Mouse (Mus musculus): ENCODE measurements around the gene Tnni2. TPM values are rescaled to one million over a fixed set of nuclear protein-coding genes. Genes with fewer than 3 reads are reported as not detected.

Gene Tnni2
- polyA plus RNA-seq, 1 experiment from 2014 or later, result 9.6 TPM

DNA sequence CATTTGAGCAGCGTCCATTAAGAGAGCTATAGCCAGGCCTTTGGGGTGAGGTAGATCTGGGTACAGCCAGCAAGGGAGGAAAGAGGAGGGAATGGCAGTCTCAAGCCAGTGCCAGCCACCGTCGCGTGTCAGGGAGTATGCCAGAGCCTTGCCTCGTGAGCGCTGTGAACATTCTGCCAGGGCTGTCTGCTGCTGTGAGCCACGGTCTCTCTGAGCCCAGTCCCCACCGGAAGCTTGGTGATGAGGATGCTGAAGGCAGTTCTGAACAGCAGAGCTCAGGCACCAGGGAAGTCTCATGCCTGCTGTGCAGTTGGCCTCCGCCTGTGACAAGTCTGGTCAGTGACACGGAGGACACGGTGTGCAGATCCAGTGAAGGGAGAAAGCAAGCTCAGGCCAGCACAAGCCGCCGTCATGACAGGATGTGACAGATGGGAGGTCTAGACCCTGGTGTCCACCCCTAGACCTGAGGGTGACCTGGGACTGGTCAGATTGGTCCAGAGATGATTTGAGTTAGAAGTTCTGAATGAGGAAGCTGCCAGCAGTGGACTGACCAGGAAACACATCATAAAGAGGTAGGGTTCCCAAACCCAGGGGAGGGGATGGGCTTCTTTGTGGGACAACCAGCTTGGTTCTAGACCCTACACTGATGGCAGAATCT is 35.3 kb downstream of the Tnni2 start:
- Histone ChIP-seq H3K9ac (no peak overlapping the region), H3K27ac (no peak overlapping the region), H3K36me3 (no peaks in the 10 kb centered on the region), H3K4me3 (no peak overlapping the region), H3K4me2 (replicated peaks) (no peak overlapping the region), H3K9me3 (no peaks in the 10 kb centered on the region), H3K27me3 (no peaks in the 10 kb centered on the region), H3K4me1 (peaks cover 43% of the 10 kb centered on the region)
- ATAC-seq (ENCODE audit: insufficient number of reproducible peaks, insufficient read depth, low FRiP score, low TSS enrichment), result no peak
- WGBS, result 87% methylated on average over 13 of the region's 13 CpGs

DNA sequence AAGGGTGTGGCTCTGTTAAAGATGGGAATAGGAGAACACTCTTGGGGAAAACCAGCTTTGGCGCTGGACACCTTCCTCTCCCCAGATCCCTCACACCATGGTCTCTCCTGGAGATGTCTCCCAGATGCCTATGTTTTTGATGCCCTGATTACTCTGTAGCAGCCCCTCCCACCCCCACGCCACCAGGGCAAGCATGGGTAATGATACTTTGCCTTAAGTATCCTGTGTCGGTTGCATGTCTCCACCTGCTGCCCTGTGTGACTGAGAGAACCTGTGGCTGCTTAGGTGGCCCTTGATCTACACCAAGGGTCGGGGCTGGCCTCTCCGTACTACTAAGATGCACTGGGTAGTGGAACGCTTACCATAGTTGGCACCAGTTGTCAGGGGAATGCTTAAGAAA is 36.4 kb downstream of the Tnni2 start:
- Histone ChIP-seq H3K4me1 (peaks cover 43% of the 10 kb centered on the region), H3K9ac (no peak overlapping the region), H3K27me3 (no peaks in the 10 kb centered on the region), H3K9me3 (no peaks in the 10 kb centered on the region), H3K36me3 (no peaks in the 10 kb centered on the region), H3K27ac (no peak overlapping the region), H3K4me3 (no peak overlapping the region), H3K4me2 (replicated peaks) (no peak overlapping the region)
- 92% methylated on average over 6 of the region's 6 CpGs for WGBS
- no peak for ATAC-seq (ENCODE audit: insufficient number of reproducible peaks, insufficient read depth, low FRiP score, low TSS enrichment)

DNA sequence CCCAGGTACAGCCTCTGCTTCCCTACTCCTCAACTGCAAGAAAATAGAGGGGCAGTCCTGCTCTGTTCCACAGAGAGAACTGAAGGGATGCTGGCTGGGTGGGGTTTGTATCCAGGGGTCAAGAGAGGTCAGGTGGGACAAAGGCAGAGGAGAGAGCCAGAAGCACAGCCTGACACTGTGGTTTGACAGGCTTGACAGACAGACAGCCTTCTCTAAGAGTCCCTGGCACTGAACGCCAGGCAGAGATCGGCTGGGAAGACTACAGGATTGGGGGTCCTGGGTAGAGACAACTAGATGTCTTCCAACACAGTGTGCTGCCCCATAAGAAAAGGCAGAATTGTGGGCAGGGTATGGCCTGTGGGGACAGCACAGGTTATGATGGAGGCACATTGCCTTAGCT is 37.0 kb downstream of the Tnni2 start:
- 58% methylated on average over 2 of the region's 2 CpGs for WGBS
- ATAC-seq (ENCODE audit: insufficient number of reproducible peaks, insufficient read depth, low FRiP score, low TSS enrichment), result no peak
- no peaks in the 10 kb centered on the region for H3K36me3 ChIP-seq
- H3K4me2 ChIP-seq (replicated peaks), result no peak overlapping the region
- H3K27me3 ChIP-seq, result no peaks in the 10 kb centered on the region
- H3K4me1 ChIP-seq, result peaks cover 48% of the 10 kb centered on the region
- peak overlapping the region; percentile 41; the same call in 1 of the 2 replicates for H3K27ac ChIP-seq
- H3K9ac ChIP-seq, result no peak overlapping the region
- no peaks in the 10 kb centered on the region for H3K9me3 ChIP-seq
- H3K4me3 ChIP-seq, result no peak overlapping the region

DNA sequence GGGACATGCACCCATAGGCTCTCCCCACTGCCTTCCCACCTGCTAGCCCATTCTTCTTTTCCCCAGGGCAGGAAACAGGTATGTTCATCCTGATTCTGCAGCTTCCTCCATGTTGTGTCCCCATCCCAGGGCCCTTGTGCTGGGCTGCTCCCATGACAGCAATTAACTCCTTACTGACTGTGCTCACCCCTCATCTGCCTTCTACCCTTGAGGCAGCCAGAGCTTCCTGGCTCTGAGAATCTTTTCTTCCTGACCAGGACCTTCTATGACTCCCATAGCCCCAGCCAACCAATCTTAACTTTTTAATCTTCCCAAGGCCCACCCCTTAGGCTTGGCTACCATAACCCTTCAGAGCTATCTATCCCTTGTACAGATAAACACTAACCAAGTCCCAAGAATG is 37.7 kb downstream of the Tnni2 start:
- Histone ChIP-seq H3K9me3 (no peaks in the 10 kb centered on the region), H3K4me2 (replicated peaks) (no peak overlapping the region), H3K27ac (peak overlapping the region; percentile 41; the same call in 1 of the 2 replicates), H3K4me3 (no peak overlapping the region), H3K4me1 (peaks cover 55% of the 10 kb centered on the region), H3K9ac (no peak overlapping the region), H3K36me3 (no peaks in the 10 kb centered on the region), H3K27me3 (no peaks in the 10 kb centered on the region)
- no peak for ATAC-seq (ENCODE audit: insufficient number of reproducible peaks, insufficient read depth, low FRiP score, low TSS enrichment)

DNA sequence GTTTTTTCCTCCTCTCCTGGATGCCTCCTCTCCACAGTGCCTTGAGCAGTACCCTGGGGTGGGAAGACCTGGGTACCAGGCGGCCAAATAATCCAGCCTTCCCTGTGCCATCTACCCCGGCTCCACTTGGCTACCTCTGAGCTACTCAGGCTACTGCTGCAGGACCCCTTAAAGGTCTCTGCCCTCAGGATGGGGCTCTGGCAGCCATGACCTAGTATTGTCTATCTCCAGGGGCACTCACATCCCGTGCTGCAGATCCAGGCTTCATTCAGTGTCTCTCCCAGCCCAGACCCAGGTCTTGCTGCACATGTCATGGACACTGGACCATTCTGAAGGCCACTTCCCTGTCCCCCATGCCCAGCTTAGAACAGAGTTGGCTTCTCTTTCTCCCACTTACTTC is 38.3 kb downstream of the Tnni2 start:
- H3K4me1 ChIP-seq, result peaks cover 57% of the 10 kb centered on the region
- H3K4me2 ChIP-seq (replicated peaks), result no peak overlapping the region
- H3K27me3 ChIP-seq, result no peaks in the 10 kb centered on the region
- no peaks in the 10 kb centered on the region for H3K9me3 ChIP-seq
- 89% methylated on average over 3 of the region's 3 CpGs for WGBS
- peak overlapping the region; percentile 96 for H3K27ac ChIP-seq
- H3K36me3 ChIP-seq, result peaks cover 2% of the 10 kb centered on the region; the same call in 1 of the 2 replicates
- no peak for ATAC-seq (ENCODE audit: insufficient number of reproducible peaks, insufficient read depth, low FRiP score, low TSS enrichment)
- H3K9ac ChIP-seq, result no peak overlapping the region
- no peak overlapping the region for H3K4me3 ChIP-seq

DNA sequence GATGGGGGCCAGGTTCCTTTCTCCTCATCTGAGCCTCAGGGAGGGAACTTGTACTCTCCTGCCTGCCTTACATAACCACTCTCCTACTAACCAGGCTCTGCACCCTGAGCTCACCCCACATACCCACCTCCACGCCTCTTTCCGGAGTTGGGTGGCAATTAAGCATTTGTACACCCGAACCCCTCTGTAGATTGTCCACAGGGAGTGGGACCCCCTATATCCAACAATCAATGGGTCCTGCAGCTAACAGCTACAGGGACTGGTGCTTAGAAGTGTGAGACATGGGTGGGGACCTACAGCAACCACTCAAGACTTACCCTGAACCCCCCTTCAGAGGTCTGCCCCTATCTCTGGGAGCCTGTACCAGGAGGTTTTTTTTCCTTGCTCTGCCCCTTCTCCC is 39.1 kb downstream of the Tnni2 start:
- no peak for ATAC-seq (ENCODE audit: insufficient number of reproducible peaks, insufficient read depth, low FRiP score, low TSS enrichment)
- Histone ChIP-seq H3K9me3 (no peaks in the 10 kb centered on the region), H3K4me1 (peaks cover 53% of the 10 kb centered on the region), H3K27me3 (no peaks in the 10 kb centered on the region), H3K27ac (peak overlapping the region; percentile 96), H3K9ac (no peak overlapping the region), H3K4me2 (replicated peaks) (no peak overlapping the region), H3K4me3 (no peak overlapping the region), H3K36me3 (peaks cover 7% of the 10 kb centered on the region; the same call in 1 of the 2 replicates)
- WGBS, result 99% methylated on average over 3 of the region's 3 CpGs

DNA sequence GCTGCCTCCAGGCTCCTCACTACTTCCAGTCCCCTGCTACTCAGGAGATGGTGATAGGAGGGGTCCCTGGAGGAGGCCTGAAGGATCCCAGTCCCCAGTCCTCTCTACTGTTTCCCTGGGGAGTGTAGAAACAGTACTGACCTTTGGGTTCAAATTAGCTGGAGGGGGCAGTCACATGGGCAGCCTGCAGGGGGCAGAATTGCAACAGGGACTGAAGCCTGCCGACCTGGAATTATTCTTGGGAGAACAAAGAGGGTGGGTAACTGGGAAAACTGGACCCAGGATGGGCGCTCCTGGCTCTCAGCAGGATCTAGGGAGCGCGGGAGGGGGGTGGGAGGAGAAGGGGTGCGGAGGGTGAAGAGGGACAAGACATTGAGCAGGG is 39.6 kb downstream of the Tnni2 start:
- Histone ChIP-seq H3K4me1 (peaks cover 55% of the 10 kb centered on the region), H3K4me2 (replicated peaks) (peak overlapping the region; percentile 40), H3K27ac (peak overlapping the region; percentile 96), H3K9me3 (no peaks in the 10 kb centered on the region), H3K9ac (peak overlapping the region; percentile 22; the same call in 1 of the 2 replicates), H3K36me3 (peaks cover 9% of the 10 kb centered on the region; the same call in 1 of the 2 replicates), H3K27me3 (no peaks in the 10 kb centered on the region), H3K4me3 (peak overlapping the region; percentile 9; the same call in 1 of the 2 replicates)
- 12% methylated on average over 5 of the region's 5 CpGs for WGBS
- no peak for ATAC-seq (ENCODE audit: insufficient number of reproducible peaks, insufficient read depth, low FRiP score, low TSS enrichment)

DNA sequence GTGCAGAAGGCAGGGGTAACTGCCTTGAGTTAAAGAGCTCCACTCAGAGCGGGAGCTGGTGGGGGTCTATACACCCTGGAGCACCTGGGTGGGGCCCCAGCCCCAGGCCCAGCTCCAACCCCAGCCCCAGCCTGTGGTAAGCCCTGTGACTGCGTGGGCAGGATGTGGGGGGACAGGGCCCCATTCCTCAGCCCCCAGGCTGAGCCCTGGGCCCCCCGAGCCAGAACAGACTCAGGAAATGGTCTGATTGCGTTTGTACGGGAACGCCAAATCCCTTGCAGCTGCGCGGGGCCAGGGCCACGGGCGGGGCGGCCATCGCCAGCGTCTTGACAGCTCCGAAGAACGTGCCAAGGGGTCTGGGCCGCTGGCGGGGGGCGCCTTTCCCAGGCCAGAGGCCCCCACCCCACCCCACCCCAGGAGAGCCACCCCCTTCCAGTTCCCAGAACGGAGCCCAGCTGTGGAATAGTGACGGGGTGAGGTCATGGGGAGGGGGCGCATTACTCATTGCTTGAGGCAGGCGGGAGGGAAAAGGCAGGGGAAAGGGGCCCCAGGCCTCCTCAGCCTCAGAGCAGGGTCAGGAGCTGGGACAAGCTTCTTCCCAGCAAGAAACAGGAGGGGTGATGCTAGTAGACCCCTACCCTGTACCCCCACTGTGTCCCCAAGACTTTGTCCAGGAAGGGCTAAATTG is 40.1 kb downstream of the Tnni2 start:
- peaks cover 61% of the 10 kb centered on the region for H3K4me1 ChIP-seq
- peak overlapping the region; percentile 96 for H3K27ac ChIP-seq

DNA sequence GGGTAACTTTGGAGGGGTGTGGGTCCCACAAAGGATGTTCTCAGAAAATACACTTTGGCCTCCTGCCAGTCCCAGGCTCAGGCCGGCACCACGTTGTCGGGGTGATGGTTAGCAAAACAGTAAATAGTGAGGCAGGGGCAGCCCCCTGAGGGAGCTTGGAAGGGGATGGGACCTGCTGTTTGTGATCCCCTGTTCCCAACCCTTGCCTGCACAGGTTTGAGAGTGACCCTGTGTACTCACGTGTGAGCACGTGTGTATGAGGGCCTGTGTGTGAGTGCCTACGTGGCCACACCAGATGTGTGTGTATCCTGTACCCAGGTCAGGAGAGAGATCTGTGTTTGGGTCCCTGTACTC is 40.6 kb downstream of the Tnni2 start:
- Histone ChIP-seq H3K9me3 (no peaks in the 10 kb centered on the region), H3K36me3 (peaks cover 9% of the 10 kb centered on the region; the same call in 1 of the 2 replicates), H3K9ac (peak overlapping the region; percentile 22; the same call in 1 of the 2 replicates), H3K4me2 (replicated peaks) (peak overlapping the region; percentile 40), H3K4me3 (0 out of 2 replicates have a peak overlapping the region, but pooled peaks have one; percentile 9), H3K27ac (peak overlapping the region; percentile 96), H3K4me1 (peaks cover 66% of the 10 kb centered on the region), H3K27me3 (no peaks in the 10 kb centered on the region)
- 7% methylated on average over 6 of the region's 6 CpGs for WGBS
- no peak for ATAC-seq (ENCODE audit: insufficient number of reproducible peaks, insufficient read depth, low FRiP score, low TSS enrichment)

More for the DNA sequence above, 40.1 kb downstream of the Tnni2 start:
- peak; percentile 83 for ATAC-seq (ENCODE audit: insufficient number of reproducible peaks, insufficient read depth, low FRiP score, low TSS enrichment)
- Histone ChIP-seq H3K9me3 (no peaks in the 10 kb centered on the region), H3K4me3 (peak overlapping the region; percentile 9), H3K27me3 (no peaks in the 10 kb centered on the region), H3K36me3 (peaks cover 9% of the 10 kb centered on the region; the same call in 1 of the 2 replicates), H3K4me2 (replicated peaks) (peak overlapping the region; percentile 40), H3K9ac (peak overlapping the region; percentile 22)
- 1% methylated on average over 21 of the region's 22 CpGs for WGBS

DNA sequence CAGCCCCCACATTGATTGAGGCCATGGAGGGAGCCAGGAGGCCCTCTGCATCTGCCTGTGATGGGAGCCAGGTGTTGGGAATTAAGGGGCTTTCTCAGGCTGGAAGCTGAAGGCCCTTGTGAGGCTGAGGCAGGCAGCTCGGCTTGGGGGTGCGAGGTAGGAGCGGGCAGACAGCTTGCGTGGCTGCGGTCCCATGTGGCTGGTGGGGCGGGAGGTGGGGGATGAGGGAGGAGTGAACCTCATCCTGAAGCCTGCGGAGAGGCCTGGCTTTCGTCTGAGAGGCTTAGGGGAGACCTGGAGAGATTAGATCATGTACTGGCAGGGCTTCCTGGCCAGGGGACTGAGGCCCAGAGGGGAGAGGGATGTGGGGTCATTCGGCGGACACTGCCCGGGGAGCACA is 41.5 kb downstream of the Tnni2 start:
- Histone ChIP-seq H3K4me2 (replicated peaks) (no peak overlapping the region), H3K36me3 (peaks cover 9% of the 10 kb centered on the region; the same call in 1 of the 2 replicates), H3K9ac (no peak overlapping the region; the same call in 1 of the 2 replicates), H3K27ac (peak overlapping the region; percentile 96), H3K9me3 (no peaks in the 10 kb centered on the region), H3K27me3 (no peaks in the 10 kb centered on the region), H3K4me3 (no peak overlapping the region), H3K4me1 (peaks cover 75% of the 10 kb centered on the region)
- ATAC-seq (ENCODE audit: insufficient number of reproducible peaks, insufficient read depth, low FRiP score, low TSS enrichment), result peak; percentile 38
- 18% methylated on average over 11 of the region's 11 CpGs for WGBS

DNA sequence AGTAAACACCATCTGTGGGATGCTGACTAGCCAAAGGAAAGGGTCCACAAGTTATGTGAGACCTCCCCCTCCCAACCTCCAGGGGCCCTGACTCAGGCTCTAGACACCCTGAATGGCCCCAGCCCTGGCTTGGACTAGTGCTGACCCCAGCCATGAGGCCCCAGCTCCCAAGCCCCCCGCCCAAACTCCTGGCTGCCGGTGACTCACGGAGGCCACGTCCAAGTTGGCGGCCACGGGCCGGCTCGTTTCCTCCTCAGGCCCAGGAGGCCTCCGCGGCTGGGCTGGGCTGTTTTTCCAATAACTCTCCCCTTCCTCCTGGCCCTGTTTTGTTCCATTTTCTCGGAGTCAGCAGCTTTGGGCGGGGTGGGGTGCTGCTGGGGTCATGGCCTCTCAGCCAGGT is 43.2 kb downstream of the Tnni2 start:
- H3K4me2 ChIP-seq (replicated peaks), result no peak overlapping the region
- no peaks in the 10 kb centered on the region for H3K27me3 ChIP-seq
- H3K9ac ChIP-seq, result no peak overlapping the region
- 76% methylated on average over 12 of the region's 12 CpGs for WGBS
- no peak overlapping the region for H3K4me3 ChIP-seq
- H3K9me3 ChIP-seq, result no peaks in the 10 kb centered on the region
- peaks cover 79% of the 10 kb centered on the region for H3K4me1 ChIP-seq
- H3K27ac ChIP-seq, result peak overlapping the region; percentile 96
- H3K36me3 ChIP-seq, result peaks cover 11% of the 10 kb centered on the region
- no peak for ATAC-seq (ENCODE audit: insufficient number of reproducible peaks, insufficient read depth, low FRiP score, low TSS enrichment)

DNA sequence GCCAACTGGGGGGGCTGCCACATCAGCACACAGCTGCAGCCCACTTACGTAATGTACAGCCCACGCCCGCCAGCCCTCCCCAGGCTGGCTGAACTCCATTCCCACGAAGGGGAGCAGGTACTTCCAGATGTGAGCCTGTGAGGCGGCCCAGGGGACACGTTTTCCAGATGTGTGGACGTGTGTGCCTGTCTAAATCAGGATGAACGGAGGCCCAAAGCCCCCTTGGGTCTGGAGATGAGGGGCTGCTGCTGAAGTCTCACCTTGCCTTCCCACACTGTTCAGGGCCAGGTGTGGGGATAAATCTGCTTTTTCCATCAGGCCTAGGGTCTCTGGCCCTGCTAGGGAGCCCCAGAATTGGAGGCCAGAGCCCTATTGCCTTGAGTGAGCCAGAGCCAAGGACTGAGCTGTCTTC is 45.1 kb downstream of the Tnni2 start:
- peak overlapping the region; percentile 96 for H3K27ac ChIP-seq
- no peaks in the 10 kb centered on the region for H3K9me3 ChIP-seq
- peak overlapping the region; percentile 37; the same call in 1 of the 2 replicates for H3K9ac ChIP-seq
- H3K4me1 ChIP-seq, result peaks cover 61% of the 10 kb centered on the region
- WGBS, result 38% methylated on average over 8 of the region's 8 CpGs
- peak; percentile 4; the same call in 1 of the 2 replicates for ATAC-seq (ENCODE audit: insufficient number of reproducible peaks, insufficient read depth, low FRiP score, low TSS enrichment)
- H3K27me3 ChIP-seq, result no peaks in the 10 kb centered on the region
- no peak overlapping the region for H3K4me3 ChIP-seq
- H3K36me3 ChIP-seq, result peaks cover 22% of the 10 kb centered on the region
- H3K4me2 ChIP-seq (replicated peaks), result no peak overlapping the region

Data from embryonic facial prominence, embryonic 12.5 days (tissue).